Mouse (Mus musculus): ENCODE results near the gene Afm.

DNA sequence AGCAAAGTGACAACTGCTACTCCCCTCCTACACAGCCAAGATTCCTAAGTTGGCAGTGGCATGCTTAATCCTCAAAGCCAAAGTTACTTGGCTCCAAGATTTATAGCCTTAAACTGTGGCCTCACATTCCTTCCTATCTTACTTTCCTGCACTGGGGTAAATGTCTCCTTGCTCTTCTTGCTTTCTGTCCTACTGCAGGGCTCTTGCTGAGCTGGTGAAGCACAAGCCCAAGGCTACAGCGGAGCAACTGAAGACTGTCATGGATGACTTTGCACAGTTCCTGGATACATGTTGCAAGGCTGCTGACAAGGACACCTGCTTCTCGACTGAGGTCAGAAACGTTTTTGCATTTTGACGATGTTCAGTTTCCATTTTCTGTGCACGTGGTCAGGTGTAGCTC, 44.4 kb upstream of the Afm start:
- no peak for TF ChIP-seq CTCF (IDR thresholded peaks at IDR 0.05; ENCODE audit: control insufficient read depth, insufficient read depth, insufficient replicate concordance, low read depth, low read length)
- TF ChIP-seq POLR2A (IDR thresholded peaks at IDR 0.05; ENCODE audit: control insufficient read depth, low read depth, low read length) = no peak

Data from testis, adult 2 months (tissue).